Mouse (Mus musculus) heart, postnatal 25 days (tissue): Measurements from ENCODE around the gene Mettl7b. TPM values are rescaled to one million over a fixed set of nuclear protein-coding genes. Genes with fewer than 3 reads are reported as not detected.

Experiments
- total RNA-seq, 2 experiments: library from RNA; stranded (reverse); gene quantifications; 2 replicates each; pipeline ENCODE4 v1.2.3; 2021

Gene Mettl7b
- total RNA-seq, 2 experiments from 2014 or later: not detected

Other genes starting within 250 kb of the Mettl7b start
- 10 to 100 TPM; 11.7 to 11.9 TPM for gene Dgka, start 216.1 kb downstream of the Mettl7b start, total RNA-seq
- 1 to 10 TPM; 6.8 to 8.6 TPM for gene Pym1, start 213.1 kb downstream of the Mettl7b start, total RNA-seq
- 1 to 10 TPM; 3.1 to 3.2 TPM for gene Mmp19, start 170.1 kb downstream of the Mettl7b start, total RNA-seq
- 10 to 100 TPM; 31.8 to 38.2 TPM for gene Dnajc14, start 156.9 kb downstream of the Mettl7b start, total RNA-seq
- 1 to 10 TPM; 5.8 to 6.4 TPM for gene Tmem198b, start 156.6 kb downstream of the Mettl7b start, total RNA-seq
- 10 to 100 TPM; 38.7 to 44.0 TPM for gene Sarnp, start 143.7 kb downstream of the Mettl7b start, total RNA-seq
- gene Ormdl2, start 139.3 kb downstream of the Mettl7b start, total RNA-seq: 1 to 10 TPM; 7.6 to 9.2 TPM
- gene Gdf11, start 69.3 kb downstream of the Mettl7b start, total RNA-seq: 1 to 10 TPM; 2.3 to 2.6 TPM
- 100 to 1,000 TPM; 110 to 123 TPM for gene Cd63, start 60.0 kb downstream of the Mettl7b start, total RNA-seq
- gene Rdh5, start 38.1 kb downstream of the Mettl7b start, total RNA-seq: 1 to 10 TPM; 5.0 to 7.9 TPM
- gene Bloc1s1, start 37.0 kb downstream of the Mettl7b start, total RNA-seq: 100 to 1,000 TPM; 183 to 185 TPM
- 100 to 1,000 TPM; 165 to 176 TPM for gene Itga7, start 27.2 kb downstream of the Mettl7b start, total RNA-seq
- gene Olfr9, start 28.4 kb upstream of the Mettl7b start, total RNA-seq: not detected
- not detected for gene Olfr763, start 49.8 kb upstream of the Mettl7b start, total RNA-seq
- not detected for gene Olfr764-ps1, start 78.9 kb upstream of the Mettl7b start, total RNA-seq
- gene Olfr765, start 89.0 kb upstream of the Mettl7b start, total RNA-seq: not detected
- not detected for gene Olfr766-ps1, start 108.0 kb upstream of the Mettl7b start, total RNA-seq
- not detected for gene Olfr767, start 121.9 kb upstream of the Mettl7b start, total RNA-seq
- gene Olfr768, start 138.4 kb upstream of the Mettl7b start, total RNA-seq: not detected
- gene Olfr769, start 156.9 kb upstream of the Mettl7b start, total RNA-seq: not detected
- not detected for gene Olfr770, start 178.0 kb upstream of the Mettl7b start, total RNA-seq
- gene Olfr771, start 203.8 kb upstream of the Mettl7b start, total RNA-seq: not detected
- not detected for gene Olfr772, start 216.9 kb upstream of the Mettl7b start, total RNA-seq
- not detected for gene Olfr773, start 226.4 kb upstream of the Mettl7b start, total RNA-seq